Mouse (Mus musculus): ENCODE data around the gene Nfia. TPM values are rescaled to one million over a fixed set of nuclear protein-coding genes. Genes with fewer than 3 reads are reported as not detected.

Gene Nfia
- polyA plus RNA-seq, 1 experiment from 2014 or later: 42.0 TPM

GRCm38 (mm10) chr4:97840227-97841062 is 67.9 kb downstream of the Nfia start:
- WGBS: 68% methylated on average over 8 of the region's 8 CpGs
- no peak for ATAC-seq (ENCODE audit: insufficient number of reproducible peaks, low FRiP score)

GRCm38 (mm10) chr4:97841063-97841595 is 68.6 kb downstream of the Nfia start:
- H3K4me2 ChIP-seq: no peak overlapping the region
- H3K27ac ChIP-seq (ENCODE audit: poor library complexity, severe bottlenecking): peak overlapping the region; percentile 47; the same call in 1 of the 2 replicates
- H3K4me1 ChIP-seq (replicated peaks): peaks cover 71% of the 10 kb centered on the region
- no peaks in the 10 kb centered on the region for H3K27me3 ChIP-seq (replicated peaks)
- no peak for ATAC-seq (ENCODE audit: insufficient number of reproducible peaks, low FRiP score)
- H3K36me3 ChIP-seq: peaks cover 3% of the 10 kb centered on the region; the same call in 1 of the 2 replicates
- no peaks in the 10 kb centered on the region for H3K9me3 ChIP-seq (replicated peaks)
- H3K4me3 ChIP-seq: no peak overlapping the region
- no peak overlapping the region for H3K9ac ChIP-seq
- 34% methylated on average over 4 of the region's 4 CpGs for WGBS

More at GRCm38 (mm10) chr4:97840227-97841062, 67.9 kb downstream of the Nfia start:
- no peaks in the 10 kb centered on the region for H3K9me3 ChIP-seq (replicated peaks)
- H3K4me3 ChIP-seq: no peak overlapping the region
- peaks cover 3% of the 10 kb centered on the region; the same call in 1 of the 2 replicates for H3K36me3 ChIP-seq
- no peaks in the 10 kb centered on the region for H3K27me3 ChIP-seq (replicated peaks)
- peak overlapping the region; percentile 92 for H3K27ac ChIP-seq (ENCODE audit: poor library complexity, severe bottlenecking)
- H3K9ac ChIP-seq: no peak overlapping the region
- H3K4me1 ChIP-seq (replicated peaks): peaks cover 77% of the 10 kb centered on the region
- H3K4me2 ChIP-seq: peak overlapping the region; percentile 24; the same call in 1 of the 2 replicates

GRCm38 (mm10) chr4:97841745-97842144 is 69.2 kb downstream of the Nfia start:
- H3K4me1 ChIP-seq (replicated peaks): peaks cover 74% of the 10 kb centered on the region
- peak overlapping the region; percentile 30; the same call in 1 of the 2 replicates for H3K27ac ChIP-seq (ENCODE audit: poor library complexity, severe bottlenecking)
- H3K9ac ChIP-seq: no peak overlapping the region; the same call in 1 of the 2 replicates

GRCm38 (mm10) chr4:97843981-97844690 is 71.6 kb downstream of the Nfia start:
- peaks cover 4% of the 10 kb centered on the region; the same call in 1 of the 2 replicates for H3K36me3 ChIP-seq
- ATAC-seq (ENCODE audit: insufficient number of reproducible peaks, low FRiP score): no peak
- no peak overlapping the region for H3K9ac ChIP-seq
- no peaks in the 10 kb centered on the region for H3K27me3 ChIP-seq (replicated peaks)
- H3K9me3 ChIP-seq (replicated peaks): no peaks in the 10 kb centered on the region
- peak overlapping the region; percentile 18; the same call in 1 of the 2 replicates for H3K27ac ChIP-seq (ENCODE audit: poor library complexity, severe bottlenecking)
- no peak overlapping the region for H3K4me2 ChIP-seq
- H3K4me1 ChIP-seq (replicated peaks): peaks cover 66% of the 10 kb centered on the region
- WGBS: 58% methylated on average over 15 of the region's 15 CpGs
- H3K4me3 ChIP-seq: no peak overlapping the region

More at GRCm38 (mm10) chr4:97841745-97842144, 69.2 kb downstream of the Nfia start:
- Histone ChIP-seq H3K4me2 (0 out of 2 replicates have a peak overlapping the region, but pooled peaks have one; percentile 23), H3K27me3 (replicated peaks) (no peaks in the 10 kb centered on the region), H3K9me3 (replicated peaks) (no peaks in the 10 kb centered on the region), H3K36me3 (peaks cover 3% of the 10 kb centered on the region; the same call in 1 of the 2 replicates), H3K4me3 (no peak overlapping the region)
- ATAC-seq (ENCODE audit: insufficient number of reproducible peaks, low FRiP score): no peak
- 39% methylated on average over 5 of the region's 5 CpGs for WGBS

GRCm38 (mm10) chr4:97844899-97845298 is 72.4 kb downstream of the Nfia start:
- Histone ChIP-seq H3K4me3 (no peak overlapping the region), H3K9ac (no peak overlapping the region), H3K4me2 (peak overlapping the region; percentile 29; the same call in 1 of the 2 replicates), H3K27ac (ENCODE audit: poor library complexity, severe bottlenecking) (no peak overlapping the region; the same call in 1 of the 2 replicates), H3K4me1 (replicated peaks) (peaks cover 58% of the 10 kb centered on the region), H3K9me3 (replicated peaks) (no peaks in the 10 kb centered on the region), H3K36me3 (peaks cover 5% of the 10 kb centered on the region; the same call in 1 of the 2 replicates), H3K27me3 (replicated peaks) (no peaks in the 10 kb centered on the region)
- no peak for ATAC-seq (ENCODE audit: insufficient number of reproducible peaks, low FRiP score)
- WGBS: 50% methylated on average over 6 of the region's 6 CpGs

GRCm38 (mm10) chr4:97847653-97848052 is 75.1 kb downstream of the Nfia start:
- H3K4me2 ChIP-seq: no peak overlapping the region
- H3K27ac ChIP-seq (ENCODE audit: poor library complexity, severe bottlenecking): peak overlapping the region; percentile 25; the same call in 1 of the 2 replicates
- no peaks in the 10 kb centered on the region for H3K9me3 ChIP-seq (replicated peaks)
- no peak overlapping the region for H3K4me3 ChIP-seq
- peaks cover 5% of the 10 kb centered on the region; the same call in 1 of the 2 replicates for H3K36me3 ChIP-seq
- H3K4me1 ChIP-seq (replicated peaks): peaks cover 43% of the 10 kb centered on the region
- no peaks in the 10 kb centered on the region for H3K27me3 ChIP-seq (replicated peaks)
- ATAC-seq (ENCODE audit: insufficient number of reproducible peaks, low FRiP score): 0 out of 2 replicates have a peak, but pooled peaks have one; percentile 33
- 37% methylated on average over 5 of the region's 5 CpGs for WGBS
- no peak overlapping the region for H3K9ac ChIP-seq

- Histone ChIP-seq H3K27ac (ENCODE audit: poor library complexity, severe bottlenecking) (no peak overlapping the region), H3K9me3 (replicated peaks) (no peaks in the 10 kb centered on the region), H3K27me3 (replicated peaks) (no peaks in the 10 kb centered on the region), H3K4me3 (no peak overlapping the region), H3K4me1 (replicated peaks) (peaks cover 38% of the 10 kb centered on the region), H3K4me2 (no peak overlapping the region), H3K9ac (no peak overlapping the region), H3K36me3 (peaks cover 5% of the 10 kb centered on the region; the same call in 1 of the 2 replicates)
- 82% methylated on average over 3 of the region's 3 CpGs for WGBS
- ATAC-seq (ENCODE audit: insufficient number of reproducible peaks, low FRiP score): no peak
Observed at GRCm38 (mm10) chr4:97850991-97851390, 78.5 kb downstream of the Nfia start.

- Histone ChIP-seq H3K4me3 (no peak overlapping the region), H3K9me3 (replicated peaks) (no peaks in the 10 kb centered on the region), H3K4me2 (no peak overlapping the region), H3K4me1 (replicated peaks) (peaks cover 36% of the 10 kb centered on the region), H3K27ac (ENCODE audit: poor library complexity, severe bottlenecking) (no peak overlapping the region), H3K9ac (no peak overlapping the region), H3K36me3 (peaks cover 5% of the 10 kb centered on the region; the same call in 1 of the 2 replicates), H3K27me3 (replicated peaks) (no peaks in the 10 kb centered on the region)
- WGBS: 66% methylated on average over 5 of the region's 5 CpGs
- ATAC-seq (ENCODE audit: insufficient number of reproducible peaks, low FRiP score): no peak
Observed at GRCm38 (mm10) chr4:97851698-97852097, 79.2 kb downstream of the Nfia start.

- no peak overlapping the region for H3K4me2 ChIP-seq
- no peak for ATAC-seq (ENCODE audit: insufficient number of reproducible peaks, low FRiP score)
- no peaks in the 10 kb centered on the region for H3K9me3 ChIP-seq (replicated peaks)
- H3K36me3 ChIP-seq: peaks cover 5% of the 10 kb centered on the region; the same call in 1 of the 2 replicates
- WGBS: 78% methylated on average over 2 of the region's 2 CpGs
- no peak overlapping the region for H3K27ac ChIP-seq (ENCODE audit: poor library complexity, severe bottlenecking)
- no peak overlapping the region for H3K4me3 ChIP-seq
- no peaks in the 10 kb centered on the region for H3K27me3 ChIP-seq (replicated peaks)
- H3K9ac ChIP-seq: no peak overlapping the region
- peaks cover 26% of the 10 kb centered on the region for H3K4me1 ChIP-seq (replicated peaks)
Observed at GRCm38 (mm10) chr4:97852626-97853025, 80.1 kb downstream of the Nfia start.

GRCm38 (mm10) chr4:97854779-97855178 is 82.2 kb downstream of the Nfia start:
- Histone ChIP-seq H3K27me3 (replicated peaks) (no peaks in the 10 kb centered on the region), H3K27ac (ENCODE audit: poor library complexity, severe bottlenecking) (0 out of 2 replicates have a peak overlapping the region, but pooled peaks have one; percentile 48), H3K4me3 (no peak overlapping the region), H3K4me2 (no peak overlapping the region), H3K9ac (no peak overlapping the region), H3K36me3 (no peaks in the 10 kb centered on the region), H3K4me1 (replicated peaks) (peaks cover 39% of the 10 kb centered on the region), H3K9me3 (replicated peaks) (no peaks in the 10 kb centered on the region)
- ATAC-seq (ENCODE audit: insufficient number of reproducible peaks, low FRiP score): no peak
- 40% methylated on average over 4 of the region's 4 CpGs for WGBS

All from heart, embryonic 12.5 days (tissue).